Mouse (Mus musculus): ENCODE measurements around the gene Dydc2.

GRCm38 (mm10) chr14:41033135-41034110, 35.6 kb downstream of the Dydc2 start:
- TF ChIP-seq CTCF (IDR thresholded peaks at IDR 0.05; ENCODE audit: borderline replicate concordance, control insufficient read depth, extremely low read depth, insufficient read depth, low read length, poor library complexity), result no peak
- TF ChIP-seq POLR2A (IDR thresholded peaks at IDR 0.05; ENCODE audit: control insufficient read depth, extremely low read depth, insufficient read depth, low read length, poor library complexity), result no peak

Data from thymus, adult 2 months (tissue).